Mouse (Mus musculus): ENCODE results near the gene Gadd45g.
A peak's percentile ranks its signal among the peaks of the same experiment; 100 is the strongest.
"Not testable (repeated sequence)": the region's sequence is repeated elsewhere in the genome, so short reads cannot be mapped to it uniquely, and the experiment has no call there.

Gene Gadd45g

DNA sequence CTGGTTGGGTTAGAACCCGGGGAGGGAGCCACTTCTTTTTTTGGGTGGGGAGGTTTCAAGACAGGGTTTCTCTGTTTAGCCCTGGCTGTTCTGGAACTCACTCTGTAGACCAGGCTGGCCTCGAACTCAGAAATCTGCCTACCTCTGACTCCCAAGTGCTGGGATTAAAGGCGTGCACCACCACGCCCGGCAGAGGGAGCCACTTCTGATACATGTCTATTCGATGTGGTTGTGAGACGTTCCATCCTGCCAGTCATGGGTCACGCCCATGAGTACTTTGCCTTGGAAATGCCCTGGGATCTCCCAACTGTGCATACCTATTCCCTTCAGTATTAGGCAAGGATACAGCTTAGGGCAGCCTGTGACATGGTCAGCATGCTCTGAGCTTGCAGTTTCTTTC lies 12.5 kb upstream of the Gadd45g start:
- not testable (repeated sequence) for DNase-seq (ENCODE audit: low spot score)

DNA sequence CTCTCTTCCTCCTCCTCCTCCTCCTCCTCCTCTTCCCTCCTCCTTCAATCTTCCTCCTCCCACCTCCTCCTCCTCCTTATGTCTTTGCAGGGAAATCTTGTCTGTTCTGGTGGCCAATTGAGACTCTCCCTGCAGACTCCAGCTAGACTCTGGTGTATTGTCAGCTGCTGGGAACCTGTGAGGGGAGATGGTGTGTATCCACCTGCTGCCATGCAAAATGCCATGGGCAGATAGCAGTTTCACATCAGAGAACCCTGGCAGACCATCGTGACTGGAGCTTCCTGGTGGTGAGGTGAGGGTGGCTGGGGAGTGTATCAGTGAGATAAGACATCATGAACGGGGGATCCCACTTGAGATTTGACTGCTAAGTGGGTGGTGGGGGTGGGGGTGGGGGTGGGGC lies 12.0 kb upstream of the Gadd45g start:
- DNase-seq (ENCODE audit: low spot score) = no peak

DNA sequence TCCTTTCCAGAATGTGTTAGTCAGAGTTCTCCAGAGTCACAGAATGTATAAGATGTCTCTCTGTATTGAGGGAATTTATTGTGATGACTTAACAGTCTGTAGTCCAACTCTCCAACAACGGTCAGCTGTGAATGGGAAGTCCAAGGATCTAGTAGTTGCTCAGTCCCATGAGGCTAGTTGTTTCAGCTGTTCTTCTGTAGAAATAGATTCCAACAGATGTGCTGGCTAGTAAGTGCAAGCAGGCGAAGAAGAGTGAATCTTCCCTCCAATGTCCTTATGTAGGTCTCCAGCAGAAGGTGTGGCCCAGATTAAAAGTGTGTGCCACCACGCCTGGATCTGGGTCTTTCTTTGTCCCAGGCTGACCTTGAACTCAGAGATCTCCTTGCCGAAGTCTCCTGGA lies 11.3 kb upstream of the Gadd45g start:
- not testable (repeated sequence) for DNase-seq (ENCODE audit: low spot score)

DNA sequence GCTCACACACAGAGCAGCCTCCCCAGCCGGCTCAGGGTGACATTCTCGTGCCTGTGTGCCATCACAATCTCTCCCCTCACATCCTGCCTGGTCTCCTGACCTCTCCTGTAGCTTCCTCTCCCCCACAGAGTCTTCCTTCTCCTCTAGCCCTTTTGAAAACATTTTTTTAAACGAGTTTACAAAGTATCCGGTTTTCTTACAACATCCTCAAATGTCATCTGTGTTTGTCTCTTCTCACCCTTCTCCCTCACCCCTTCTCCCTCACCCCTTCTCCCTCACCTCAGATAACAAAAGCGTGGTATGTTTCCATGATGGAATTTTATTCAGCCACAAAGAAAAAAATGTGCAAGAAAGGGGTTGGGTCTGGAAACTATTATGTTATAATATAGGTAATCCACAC lies 9.1 kb upstream of the Gadd45g start:
- DNase-seq (ENCODE audit: low spot score) = no peak

DNA sequence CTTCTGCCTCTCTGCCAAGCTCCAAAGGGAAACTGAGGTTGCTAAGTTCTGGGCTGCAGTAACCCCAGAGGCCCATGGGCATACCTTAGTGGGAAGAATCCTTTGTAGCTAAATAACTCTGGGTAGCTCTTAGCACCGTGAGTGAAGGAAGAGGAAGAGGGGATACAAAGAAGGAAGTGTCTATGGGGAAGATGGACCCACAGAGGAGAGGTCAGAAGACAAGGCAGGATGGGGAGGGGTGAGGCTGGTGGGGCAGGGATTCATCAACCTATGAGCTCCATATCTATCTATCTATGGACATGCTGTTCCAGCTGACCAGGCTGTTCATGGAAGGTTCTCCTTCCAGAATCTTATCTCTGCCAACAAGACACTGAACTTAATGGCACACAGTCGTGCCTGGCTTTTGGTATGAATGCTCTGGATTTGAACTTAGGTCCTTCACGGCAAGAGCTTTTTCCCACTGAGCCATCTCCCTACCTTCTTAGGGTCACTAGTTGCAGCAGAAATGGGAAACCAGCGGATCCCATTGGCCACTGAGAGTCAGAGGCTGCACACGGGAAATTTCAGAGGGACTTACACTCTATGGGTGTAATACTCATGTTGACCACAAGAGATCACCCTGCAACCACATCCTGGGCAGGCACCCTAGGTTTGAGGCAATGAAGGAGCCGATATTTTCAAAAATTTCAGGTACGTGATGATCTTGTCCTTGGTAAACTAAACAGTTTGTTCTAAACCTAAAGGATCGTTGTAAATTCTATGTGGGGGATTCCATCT lies 7.0 kb upstream of the Gadd45g start:
- DNase-seq (ENCODE audit: low spot score) = no peak

DNA sequence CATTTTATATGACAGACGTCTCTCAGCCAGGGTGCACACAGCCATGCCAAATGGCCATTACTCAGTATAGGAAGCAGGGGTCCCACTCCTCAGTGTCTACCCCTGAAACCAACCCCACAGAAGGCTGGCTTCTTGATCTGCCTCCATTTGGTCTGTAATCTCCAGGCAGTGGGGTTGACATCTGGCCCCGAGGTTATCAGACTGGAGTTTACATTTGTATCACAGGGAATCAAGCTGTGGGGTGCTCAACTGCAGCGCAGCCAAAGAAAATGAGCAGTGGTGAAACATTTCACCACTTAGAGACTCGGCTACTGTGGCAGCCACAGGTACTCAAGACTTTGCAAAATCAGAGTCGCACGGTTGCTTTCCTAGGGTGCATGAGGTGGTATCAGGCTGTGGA lies 5.8 kb upstream of the Gadd45g start:
- DNase-seq (ENCODE audit: low spot score) = no peak

DNA sequence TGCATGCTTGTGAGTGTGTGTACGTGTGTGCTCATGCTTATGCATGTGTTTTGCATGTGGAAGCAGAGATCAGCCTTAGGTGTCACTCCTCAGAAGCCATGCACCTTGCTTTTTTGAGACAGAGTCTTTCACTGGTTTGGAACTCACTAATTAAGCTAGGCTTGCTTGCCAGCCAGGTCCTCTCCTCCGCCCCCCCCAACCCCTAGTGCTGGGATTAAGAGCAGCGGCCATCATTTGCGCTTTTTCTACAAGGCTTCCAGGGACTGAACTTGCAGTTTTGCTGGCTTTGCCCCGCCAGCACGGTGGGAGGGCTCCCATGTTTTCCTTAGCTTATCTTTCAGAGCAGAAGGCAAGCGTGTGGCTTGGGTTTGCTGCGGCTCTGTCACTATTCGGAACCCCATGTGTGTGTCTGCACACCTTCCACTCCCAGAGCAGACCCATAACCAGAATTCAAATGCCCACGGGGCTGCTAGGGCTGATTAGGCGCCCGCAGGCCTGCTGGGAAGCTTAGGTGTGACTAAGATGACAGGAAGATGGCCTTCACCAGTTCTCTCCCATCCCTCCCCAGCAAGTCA lies 4.8 kb upstream of the Gadd45g start:
- DNase-seq (ENCODE audit: low spot score) = no peak

DNA sequence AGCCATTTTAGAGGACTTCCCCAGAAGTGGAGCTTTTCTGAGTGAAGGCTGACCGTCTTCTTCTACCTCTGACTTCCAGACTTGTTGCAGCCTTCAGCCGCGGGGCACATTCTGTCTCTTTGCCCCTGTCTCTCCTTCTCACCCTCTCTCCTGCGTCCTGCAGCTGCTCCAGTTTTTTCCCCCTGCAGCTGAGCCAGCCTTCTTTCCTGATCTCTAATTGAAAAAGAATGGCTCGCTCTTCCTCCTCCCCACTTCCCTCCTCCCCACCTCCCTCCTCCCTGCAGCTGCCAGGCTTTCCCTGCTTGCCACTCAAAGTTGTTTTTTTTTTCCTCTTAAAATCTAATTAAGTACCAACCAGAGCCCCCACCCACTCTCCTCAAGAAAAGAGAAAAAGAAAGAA lies 4.3 kb upstream of the Gadd45g start:
- no peak for DNase-seq (ENCODE audit: low spot score)

DNA sequence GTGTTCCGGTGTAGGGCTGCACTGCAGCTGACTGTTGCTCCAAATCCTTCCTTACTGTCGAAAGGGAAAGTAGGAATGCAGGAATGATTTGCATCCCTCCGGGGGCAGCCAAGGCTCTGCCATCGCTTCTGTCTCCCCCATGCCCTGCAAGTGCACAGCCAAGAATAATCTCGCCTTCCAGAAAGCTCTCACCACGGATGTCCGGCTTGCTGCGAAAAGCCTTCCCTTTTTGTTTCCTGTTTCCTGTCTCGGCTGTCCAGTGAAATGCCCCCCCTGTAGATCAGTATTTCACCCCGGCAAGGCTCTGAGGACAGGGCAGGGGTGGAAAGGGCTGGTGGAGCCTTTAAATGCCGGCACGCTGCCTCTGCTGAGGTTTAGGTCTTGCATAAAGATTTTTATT lies 3.7 kb upstream of the Gadd45g start:
- peak; percentile 43 for DNase-seq (ENCODE audit: low spot score)

DNA sequence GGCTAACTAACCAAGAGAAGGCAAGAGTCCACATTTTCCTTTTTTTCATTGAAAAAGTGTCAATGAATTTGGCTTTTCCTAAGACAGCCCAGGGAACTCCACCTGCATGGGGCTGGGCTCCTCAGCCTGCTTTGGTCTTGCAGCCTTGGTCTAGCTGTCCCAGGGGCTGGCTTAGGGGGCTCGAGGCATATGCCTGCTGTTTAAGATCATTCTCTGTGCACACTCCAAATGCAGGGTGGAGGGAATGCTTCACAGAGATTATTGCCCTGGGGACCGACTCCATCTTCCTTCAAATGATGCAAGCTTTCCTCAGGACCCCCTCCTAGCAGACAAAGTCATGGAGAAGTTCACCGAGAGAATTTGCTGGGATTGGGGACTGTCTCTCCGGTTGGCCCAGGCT lies 3.2 kb upstream of the Gadd45g start:
- DNase-seq (ENCODE audit: low spot score) = no peak

DNA sequence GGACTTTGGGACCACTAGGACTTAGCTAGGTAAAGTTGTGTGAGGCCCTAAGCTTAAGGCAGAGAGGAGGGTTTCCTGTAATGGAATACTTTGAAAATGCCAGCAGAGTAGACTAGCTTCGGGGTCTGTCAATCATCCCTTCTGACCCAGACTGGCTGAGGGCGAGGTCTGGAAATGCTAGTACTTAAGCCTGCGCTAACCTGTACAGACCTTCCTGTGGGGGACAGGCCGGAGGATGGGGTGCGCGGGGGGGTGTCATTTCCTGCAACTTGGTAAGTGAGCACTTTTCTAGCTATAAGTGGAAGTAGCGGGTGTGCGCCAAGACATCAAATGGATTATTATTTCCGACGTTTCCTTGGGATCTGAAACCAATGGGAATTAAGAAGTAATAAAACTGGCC lies 2.4 kb upstream of the Gadd45g start:
- DNase-seq (ENCODE audit: low spot score) = no peak

DNA sequence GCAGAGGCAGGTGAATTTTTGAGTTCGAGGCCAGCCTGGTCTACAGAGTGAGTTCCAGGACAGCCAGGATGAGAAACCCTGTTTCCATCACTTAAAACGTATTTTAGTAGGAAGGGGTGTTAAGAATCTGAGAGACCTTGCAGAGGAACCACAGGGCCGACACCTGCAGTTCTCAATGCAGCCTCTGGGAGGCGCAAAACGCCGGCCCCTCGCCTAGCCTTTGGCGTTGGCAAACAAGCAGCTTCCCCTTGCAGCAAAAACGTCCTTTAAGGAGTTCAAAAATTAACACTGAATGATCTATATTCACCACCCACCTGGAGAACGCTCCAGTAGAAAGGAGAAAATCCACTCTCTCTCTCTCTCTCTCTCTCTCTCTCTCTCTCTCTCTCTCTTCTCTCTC lies 1.8 kb upstream of the Gadd45g start:
- DNase-seq (ENCODE audit: low spot score) = peak; percentile 72

DNA sequence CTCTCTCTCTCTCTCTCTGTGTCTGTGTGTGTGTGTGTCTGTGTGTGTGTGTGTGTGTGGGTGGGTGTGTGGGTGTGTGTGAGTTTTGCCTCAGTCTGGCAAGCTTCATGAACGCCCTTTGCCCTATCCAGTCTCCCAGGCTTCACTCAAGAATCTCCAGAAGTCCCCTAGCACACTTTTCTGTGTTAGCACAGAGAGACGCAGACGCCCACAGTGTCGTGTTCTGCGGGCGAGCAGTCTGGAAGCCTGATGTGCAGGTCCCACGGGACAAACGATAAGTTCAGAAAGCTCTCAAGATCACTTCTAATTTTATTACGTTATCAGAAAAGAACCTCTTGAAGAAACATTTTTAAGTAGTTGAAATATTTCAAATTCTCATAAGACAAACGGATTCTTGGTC lies 1.4 kb upstream of the Gadd45g start:
- DNase-seq (ENCODE audit: low spot score) = peak; percentile 52

DNA sequence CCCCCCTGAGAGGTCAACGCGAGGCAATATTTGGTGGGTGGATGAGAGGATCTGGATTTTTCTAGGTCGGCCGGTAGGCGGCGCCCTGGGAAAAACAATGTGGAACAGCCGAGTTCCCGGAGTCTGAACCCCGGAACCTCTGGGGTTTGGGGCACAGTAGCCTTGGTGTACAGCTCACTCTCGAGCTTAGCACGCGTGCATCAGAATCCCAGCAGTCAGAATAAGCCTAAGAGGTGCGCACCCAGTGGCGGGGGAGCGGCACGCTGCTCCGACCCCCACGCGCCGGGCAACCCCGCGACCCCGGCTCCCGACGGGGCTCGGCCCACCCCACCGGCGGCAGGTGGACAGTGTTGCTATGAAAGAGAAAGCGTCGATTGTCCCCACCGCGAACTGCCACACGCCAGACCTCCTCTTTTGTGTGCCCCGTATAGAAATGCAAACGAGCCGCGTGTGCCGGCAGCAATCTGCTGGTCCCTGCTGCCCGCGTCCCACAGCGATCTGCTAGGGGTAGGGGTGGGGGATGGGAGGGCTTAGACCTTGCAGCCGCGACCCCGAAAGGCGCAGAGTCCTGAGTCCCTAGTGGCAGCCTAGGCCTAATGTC lies 787 bp upstream of the Gadd45g start:
- peak; percentile 82 for DNase-seq (ENCODE audit: low spot score)

DNA sequence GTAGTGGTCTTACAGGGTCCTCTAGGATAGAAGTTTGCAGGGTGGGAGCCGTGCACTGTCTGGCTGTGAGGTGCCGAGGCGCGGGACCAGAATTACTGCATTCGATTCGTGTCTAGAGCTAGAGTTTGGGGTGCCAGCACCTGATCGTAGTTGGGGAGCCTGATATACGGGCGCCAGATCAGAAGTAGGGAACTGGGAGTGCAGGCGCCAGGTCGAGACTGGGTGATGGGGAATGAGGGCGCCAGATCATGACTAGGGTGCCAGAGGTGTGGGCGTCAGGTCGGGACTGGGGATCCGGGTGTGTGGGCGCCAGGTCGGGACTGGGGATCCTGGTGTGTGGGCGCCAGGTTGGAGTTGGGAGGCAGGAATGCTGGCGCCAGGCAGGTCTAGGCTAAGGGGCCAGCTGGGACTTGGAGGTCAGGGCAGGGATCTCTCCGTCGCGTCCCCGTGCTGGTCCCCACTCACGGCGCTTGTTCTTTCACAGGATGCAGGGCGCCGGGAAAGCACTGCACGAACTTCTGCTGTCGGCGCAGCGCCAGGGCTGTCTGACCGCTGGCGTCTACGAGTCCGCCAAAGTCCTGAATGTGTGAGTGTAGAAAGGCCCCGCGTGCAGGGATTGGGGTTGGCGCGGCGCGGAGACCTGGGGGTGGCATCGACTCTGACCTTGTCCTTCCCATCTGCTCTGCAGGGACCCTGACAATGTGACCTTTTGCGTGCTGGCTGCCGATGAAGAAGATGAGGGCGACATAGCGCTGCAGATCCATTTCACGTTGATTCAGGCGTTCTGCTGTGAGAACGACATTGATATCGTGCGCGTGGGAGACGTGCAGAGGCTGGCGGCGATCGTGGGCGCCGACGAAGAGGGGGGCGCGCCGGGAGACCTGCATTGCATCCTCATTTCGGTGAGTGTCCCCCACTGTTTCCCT lies 653 bp downstream of the Gadd45g start:
- DNase-seq (ENCODE audit: low spot score) = peak; percentile 63

DNA sequence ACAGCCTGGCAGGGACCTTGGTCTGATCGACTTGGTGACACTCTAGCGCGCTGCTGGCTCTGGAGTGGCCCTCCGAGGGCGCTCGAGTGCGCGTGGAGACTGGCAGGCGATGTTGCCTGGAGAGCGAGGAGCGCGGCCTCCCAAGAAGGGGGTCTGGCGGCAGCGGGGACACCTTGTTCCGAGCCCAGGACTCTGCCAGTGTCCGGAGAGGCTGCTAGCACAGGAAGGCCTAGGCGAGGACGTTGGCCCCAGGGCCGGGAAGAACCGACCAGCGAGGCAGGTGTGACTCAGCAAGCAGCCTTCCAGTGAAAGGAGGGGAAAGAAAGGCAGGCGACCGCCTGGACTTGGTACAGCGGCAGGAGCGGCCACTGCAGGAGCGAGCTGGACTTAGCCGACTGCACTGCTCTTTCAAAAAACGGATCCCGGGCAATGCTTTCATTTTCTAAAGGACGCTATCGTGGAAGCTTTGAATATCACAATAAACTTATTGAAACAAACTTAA lies 1.6 kb downstream of the Gadd45g start:
- peak; percentile 75 for DNase-seq (ENCODE audit: low spot score)

DNA sequence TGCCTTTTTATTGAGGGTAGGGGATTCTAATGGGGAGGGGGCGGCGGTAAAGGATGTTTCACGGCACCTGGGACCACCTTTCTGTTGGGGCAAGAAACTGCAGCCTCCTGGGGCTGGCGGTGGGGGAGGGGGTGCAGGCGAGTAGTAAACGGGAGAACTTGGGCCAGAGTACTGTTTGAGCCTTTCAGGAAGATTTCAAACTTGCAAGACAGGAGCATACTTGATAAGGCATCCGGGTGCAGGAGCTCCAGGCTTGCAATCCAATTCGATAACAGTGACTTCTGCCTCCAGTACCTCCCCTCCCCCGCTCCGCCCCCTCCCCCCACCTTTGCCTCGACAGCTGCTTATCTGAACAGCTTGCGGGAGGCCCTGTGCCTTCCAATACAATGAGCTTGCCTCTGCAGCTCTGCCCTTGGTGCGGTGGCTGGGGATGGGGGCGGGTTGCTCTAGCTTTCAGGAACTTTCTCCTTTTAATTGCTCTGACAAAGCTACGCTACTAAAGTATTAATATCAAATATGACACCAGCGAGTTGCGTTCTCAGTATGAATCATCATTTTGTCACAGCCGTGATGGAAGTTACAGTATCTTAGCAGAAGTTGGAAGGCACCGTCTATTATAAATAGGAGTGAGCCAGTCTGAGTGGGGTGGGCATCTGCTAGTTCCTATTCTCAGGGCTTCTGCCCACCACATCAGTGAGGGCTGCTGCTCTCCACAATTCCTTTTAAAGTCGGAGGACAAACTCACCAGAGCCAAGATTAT lies 2.2 kb downstream of the Gadd45g start:
- DNase-seq (ENCODE audit: low spot score) = peak; percentile 93

DNA sequence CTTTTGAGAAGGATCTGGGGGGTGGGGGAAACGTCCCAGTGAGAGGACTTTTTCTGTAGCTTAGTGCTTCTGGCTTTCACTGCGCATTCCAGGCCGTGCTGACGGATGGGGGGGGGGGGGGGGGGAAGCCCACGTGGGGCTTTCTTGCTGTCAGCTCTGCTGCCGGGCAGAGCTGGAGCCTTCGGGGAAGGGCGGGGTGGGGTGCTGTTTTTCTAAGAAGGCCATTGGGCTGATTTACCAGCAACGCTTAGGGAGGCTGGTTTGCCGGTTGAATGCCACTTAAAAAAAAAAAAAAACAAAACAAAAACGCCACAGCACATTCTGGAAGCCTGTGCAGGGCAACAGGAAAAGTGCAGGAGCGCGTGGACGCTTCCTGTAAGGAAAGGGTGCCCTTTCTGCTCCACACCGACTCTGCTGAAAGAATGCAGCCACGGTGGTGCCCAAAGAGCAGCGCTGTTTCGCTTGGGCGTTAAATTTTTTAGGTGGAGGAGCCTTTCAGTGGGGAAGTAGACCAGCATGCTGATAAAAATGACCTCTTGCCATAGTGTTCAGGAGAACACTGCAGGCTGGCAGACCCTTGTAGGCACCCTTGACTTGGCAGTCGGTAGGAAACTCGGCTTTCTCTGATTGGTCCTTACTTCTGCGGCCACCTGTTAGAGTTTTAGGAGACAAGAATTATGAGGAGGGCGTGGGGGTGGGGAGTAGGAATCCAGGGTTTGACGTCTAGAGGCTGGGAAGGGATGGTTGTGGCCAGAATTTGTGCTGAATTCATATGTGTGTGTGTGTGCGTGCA lies 3.0 kb downstream of the Gadd45g start:
- peak; percentile 93 for DNase-seq (ENCODE audit: low spot score)

DNA sequence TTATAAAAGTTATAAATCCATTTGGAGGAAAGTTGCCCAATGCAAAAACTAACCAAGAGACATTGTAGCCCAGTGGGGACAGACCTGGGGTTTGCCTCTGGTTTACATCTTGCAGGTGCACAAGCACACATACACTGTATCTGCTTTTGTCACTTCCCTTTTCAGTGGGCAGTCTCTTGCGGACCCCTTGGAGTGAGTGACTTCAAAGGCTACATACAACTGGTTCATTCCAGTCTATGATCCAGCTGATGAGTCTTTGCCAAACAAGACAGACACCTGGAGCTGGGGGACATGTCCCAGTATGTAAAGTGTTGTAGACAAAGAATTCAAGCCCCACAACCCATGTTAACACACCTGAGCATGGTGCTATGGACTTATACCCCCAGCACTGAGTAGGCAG lies 4.1 kb downstream of the Gadd45g start:
- no peak for DNase-seq (ENCODE audit: low spot score)

DNA sequence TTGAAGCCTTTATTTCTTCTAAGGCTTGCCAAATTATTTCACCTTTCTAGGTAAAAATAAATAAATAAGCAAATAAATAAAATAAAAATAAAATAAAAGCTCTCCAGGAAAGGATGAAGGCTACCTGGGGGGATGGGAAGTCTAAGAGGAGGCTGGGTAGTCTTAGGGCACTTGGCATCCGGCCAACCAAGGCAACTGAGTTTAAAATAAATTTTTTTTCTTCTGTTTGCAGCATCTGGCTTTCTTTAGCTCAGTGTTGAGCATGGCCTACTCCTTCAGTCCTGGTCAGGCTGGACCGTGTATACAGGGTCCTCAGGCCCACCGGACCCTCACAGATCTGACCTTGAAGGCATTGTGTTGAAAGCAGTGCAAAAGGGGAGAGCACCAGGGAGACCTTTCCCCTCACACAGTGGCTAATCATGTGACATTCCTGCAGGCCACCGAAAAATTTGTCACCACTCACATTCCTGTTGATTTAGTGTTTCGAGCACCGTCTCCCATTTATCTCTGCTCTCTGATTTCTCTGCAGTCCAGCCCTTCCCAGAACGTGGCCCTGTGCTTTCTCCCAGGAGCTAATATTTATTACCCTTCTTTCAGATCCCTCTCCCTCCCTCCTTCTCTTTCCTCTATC lies 6.2 kb downstream of the Gadd45g start:
- DNase-seq (ENCODE audit: low spot score) = peak; percentile 63

Data from yolk sac, embryonic 10.5 days (tissue).